Mouse (Mus musculus): ENCODE measurements around the gene Gm49358.

- TF ChIP-seq POLR2A (IDR thresholded peaks at IDR 0.05; ENCODE audit: low read depth, low read length) (no peak), CTCF (IDR thresholded peaks at IDR 0.05; ENCODE audit: extremely low read depth, insufficient read depth, insufficient read length, insufficient replicate concordance) (no peak)
Measured at GRCm38 (mm10) chr10:86773360-86773759, 9.6 kb downstream of the Gm49358 start.
